Mouse (Mus musculus) heart, embryonic 10.5 days (tissue): ENCODE results near the gene Krt82. TPM values are rescaled to one million over a fixed set of nuclear protein-coding genes. Genes with fewer than 3 reads are reported as not detected.
"Not testable (repeated sequence)": the region's sequence is repeated elsewhere in the genome, so short reads cannot be mapped to it uniquely, and the experiment has no call there.

Source experiments
- DNase-seq: peaks from one replicate; pipeline ENCODE4 v3.0.0-alpha.2; 2017; ENCODE audit warnings: low spot score
- H3K27ac ChIP-seq: fragments of 300-500 bp; sonication (generic); 2 replicates; pipeline ENCODE4 v1.5.1; 2016; ENCODE audit warnings: mild to moderate bottlenecking
- H3K27me3 ChIP-seq: fragments of 300-500 bp; sonication (generic); 2 replicates; pipeline ENCODE4 v1.6.1; 2016; ENCODE audit warnings: mild to moderate bottlenecking; ENCODE audit not compliant: poor library complexity, insufficient read depth, severe bottlenecking
- H3K36me3 ChIP-seq: fragments of 300-500 bp; sonication (generic); 2 replicates; pipeline ENCODE4 v1.6.1; 2016; ENCODE audit warnings: mild to moderate bottlenecking, moderate library complexity
- H3K4me1 ChIP-seq: fragments of 300-500 bp; sonication (generic); 2 replicates; pipeline ENCODE4 v1.6.1; 2016; ENCODE audit warnings: mild to moderate bottlenecking
- H3K4me3 ChIP-seq: fragments of 300-500 bp; sonication (generic); 2 replicates; pipeline ENCODE4 v1.5.1; 2016; ENCODE audit warnings: mild to moderate bottlenecking, moderate library complexity
- H3K9me3 ChIP-seq: fragments of 300-500 bp; sonication (generic); 2 replicates; pipeline ENCODE4 v1.6.1; 2016; ENCODE audit warnings: mild to moderate bottlenecking, moderate library complexity
- WGBS: fragments of 180-500 bp; shearing (Covaris S2); methylation state at CpG from one replicate; pipeline ENCODE4 v1.1.7; 2016; 5-methylcytosine and 5-hydroxymethylcytosine counted together
- polyA plus RNA-seq: library from polyadenylated mRNA; unstranded; fragments of >200 nt; fragmentation: Nextera tagmentation; extraction: Ambion mirVana; gene quantifications from 2 replicates; pipeline ENCODE4 v1.2.1, GENCODE M21; 2016

Krt82 gene
- polyA plus RNA-seq, 1 experiment from 2014 or later = not detected

- WGBS = 68% methylated on average over 3 of the region's 3 CpGs
- DNase-seq = no peak
- no peaks in the 10 kb centered on the region for H3K36me3 ChIP-seq
- peaks cover 55% of the 10 kb centered on the region for H3K27me3 ChIP-seq
- H3K9me3 ChIP-seq = no peaks in the 10 kb centered on the region
- no peak overlapping the region for H3K4me3 ChIP-seq
- peaks cover 6% of the 10 kb centered on the region; the same call in 1 of the 2 replicates for H3K4me1 ChIP-seq
- H3K27ac ChIP-seq = no peak overlapping the region
Observed at GRCm38 (mm10) chr15:101544478-101544877, 6.0 kb downstream of the Krt82 start.

- Histone ChIP-seq H3K36me3 (no peaks in the 10 kb centered on the region), H3K9me3 (no peaks in the 10 kb centered on the region), H3K4me3 (no peak overlapping the region), H3K4me1 (peaks cover 11% of the 10 kb centered on the region; the same call in 1 of the 2 replicates), H3K27me3 (peaks cover 44% of the 10 kb centered on the region), H3K27ac (no peak overlapping the region)
- 60% methylated on average over 9 of the region's 9 CpGs for WGBS
- DNase-seq = no peak
Observed at GRCm38 (mm10) chr15:101542543-101542942, 7.9 kb downstream of the Krt82 start.

- Histone ChIP-seq H3K36me3 (no peaks in the 10 kb centered on the region), H3K4me3 (no peak overlapping the region), H3K27ac (no peak overlapping the region), H3K9me3 (no peaks in the 10 kb centered on the region), H3K27me3 (peaks cover 53% of the 10 kb centered on the region), H3K4me1 (peaks cover 11% of the 10 kb centered on the region; the same call in 1 of the 2 replicates)
- no peak for DNase-seq
- 70% methylated on average over 4 of the region's 4 CpGs for WGBS
Observed at GRCm38 (mm10) chr15:101538580-101538900, 11.9 kb downstream of the Krt82 start.

- WGBS = 36% methylated on average over 7 of the region's 7 CpGs
Observed at GRCm38 (mm10) chr15:101537864-101538579, 12.4 kb downstream of the Krt82 start.

GRCm38 (mm10) chr15:101536054-101536850, 14.2 kb downstream of the Krt82 start:
- no peaks in the 10 kb centered on the region for H3K9me3 ChIP-seq
- no peak for DNase-seq
- peaks cover 48% of the 10 kb centered on the region for H3K27me3 ChIP-seq
- WGBS = 53% methylated on average over 9 of the region's 9 CpGs
- no peak overlapping the region for H3K4me3 ChIP-seq
- H3K4me1 ChIP-seq = peaks cover 5% of the 10 kb centered on the region; the same call in 1 of the 2 replicates
- no peaks in the 10 kb centered on the region for H3K36me3 ChIP-seq
- H3K27ac ChIP-seq = no peak overlapping the region

More at GRCm38 (mm10) chr15:101537864-101538579, 12.4 kb downstream of the Krt82 start:
- H3K9me3 ChIP-seq = no peaks in the 10 kb centered on the region
- H3K4me3 ChIP-seq = no peak overlapping the region
- peaks cover 52% of the 10 kb centered on the region for H3K27me3 ChIP-seq
- H3K27ac ChIP-seq = no peak overlapping the region
- DNase-seq = no peak
- peaks cover 11% of the 10 kb centered on the region; the same call in 1 of the 2 replicates for H3K4me1 ChIP-seq
- H3K36me3 ChIP-seq = no peaks in the 10 kb centered on the region

GRCm38 (mm10) chr15:101532720-101533119, 17.7 kb downstream of the Krt82 start, which contains the start of gene Krt84:
Gene Krt84, minus strand, starts transcription at chr15:101532820.
- Histone ChIP-seq H3K36me3 (no peaks in the 10 kb centered on the region), H3K9me3 (no peaks in the 10 kb centered on the region), H3K4me1 (no peaks in the 10 kb centered on the region), H3K4me3 (no peak within 1 kb of the TSS), H3K27ac (no peak within 1 kb of the TSS), H3K27me3 (peaks cover 50% of the 10 kb centered on the region)
- 82% methylated on average over 7 of the region's 7 CpGs for WGBS
- no peak for DNase-seq

- H3K4me1 ChIP-seq = no peaks in the 10 kb centered on the region
- no peak overlapping the region for H3K4me3 ChIP-seq
- DNase-seq = no peak
- no peaks in the 10 kb centered on the region for H3K9me3 ChIP-seq
- H3K27me3 ChIP-seq = peaks cover 65% of the 10 kb centered on the region
- no peaks in the 10 kb centered on the region for H3K36me3 ChIP-seq
- WGBS = 69% methylated on average over 4 of the region's 4 CpGs
- no peak overlapping the region for H3K27ac ChIP-seq
Observed at GRCm38 (mm10) chr15:101522556-101523232, 27.8 kb downstream of the Krt82 start.

- Histone ChIP-seq H3K4me1 (no peaks in the 10 kb centered on the region), H3K9me3 (no peaks in the 10 kb centered on the region), H3K27me3 (peaks cover 38% of the 10 kb centered on the region), H3K27ac (no peak overlapping the region), H3K4me3 (no peak overlapping the region), H3K36me3 (no peaks in the 10 kb centered on the region)
- DNase-seq = no peak
- 13% methylated on average over 2 of the region's 2 CpGs for WGBS
Observed at GRCm38 (mm10) chr15:101519792-101520191, 30.7 kb downstream of the Krt82 start.

- 71% methylated on average over 2 of the region's 2 CpGs for WGBS
- not testable (repeated sequence) for H3K4me1 ChIP-seq, H3K4me3 ChIP-seq, DNase-seq, H3K27ac ChIP-seq, H3K36me3 ChIP-seq, H3K9me3 ChIP-seq
- peaks cover 29% of the 10 kb centered on the region for H3K27me3 ChIP-seq
Observed at GRCm38 (mm10) chr15:101517161-101517560, 33.3 kb downstream of the Krt82 start, which contains the start of gene Gm49425. Gene Gm49425, minus strand, starts transcription at chr15:101517261.

GRCm38 (mm10) chr15:101508247-101508646, 42.2 kb downstream of the Krt82 start:
- Histone ChIP-seq H3K27me3 (0 out of 2 replicates have a peak, but pooled peaks cover 4% of the 10 kb centered on the region), H3K4me3 (no peak overlapping the region), H3K9me3 (no peaks in the 10 kb centered on the region), H3K4me1 (peaks cover 9% of the 10 kb centered on the region), H3K36me3 (no peaks in the 10 kb centered on the region), H3K27ac (no peak overlapping the region)
- no peak for DNase-seq
- 80% methylated on average over 9 of the region's 9 CpGs for WGBS

- H3K4me1 ChIP-seq = peaks cover 9% of the 10 kb centered on the region
- no peak overlapping the region for H3K4me3 ChIP-seq
- WGBS = 47% methylated on average over 14 of the region's 14 CpGs
- no peak overlapping the region for H3K27ac ChIP-seq
- H3K9me3 ChIP-seq = no peaks in the 10 kb centered on the region
- H3K27me3 ChIP-seq = peaks cover 14% of the 10 kb centered on the region; the same call in 1 of the 2 replicates
- no peaks in the 10 kb centered on the region for H3K36me3 ChIP-seq
- DNase-seq = no peak
Observed at GRCm38 (mm10) chr15:101506896-101507758, 43.3 kb downstream of the Krt82 start.

- H3K4me1 ChIP-seq = peaks cover 10% of the 10 kb centered on the region
- WGBS = 51% methylated on average over 2 of the region's 2 CpGs
- no peak overlapping the region for H3K4me3 ChIP-seq
- no peaks in the 10 kb centered on the region for H3K36me3 ChIP-seq
- no peaks in the 10 kb centered on the region for H3K9me3 ChIP-seq
- no peak overlapping the region for H3K27ac ChIP-seq
- no peak for DNase-seq
- peaks cover 8% of the 10 kb centered on the region; the same call in 1 of the 2 replicates for H3K27me3 ChIP-seq
Observed at GRCm38 (mm10) chr15:101497181-101497580, 53.3 kb downstream of the Krt82 start.
